Mouse (Mus musculus): ENCODE measurements around the gene Tbc1d2.
"Not testable (repeated sequence)": the region's sequence is repeated elsewhere in the genome, so short reads cannot be mapped to it uniquely, and the experiment has no call there.

Tbc1d2 gene

DNA sequence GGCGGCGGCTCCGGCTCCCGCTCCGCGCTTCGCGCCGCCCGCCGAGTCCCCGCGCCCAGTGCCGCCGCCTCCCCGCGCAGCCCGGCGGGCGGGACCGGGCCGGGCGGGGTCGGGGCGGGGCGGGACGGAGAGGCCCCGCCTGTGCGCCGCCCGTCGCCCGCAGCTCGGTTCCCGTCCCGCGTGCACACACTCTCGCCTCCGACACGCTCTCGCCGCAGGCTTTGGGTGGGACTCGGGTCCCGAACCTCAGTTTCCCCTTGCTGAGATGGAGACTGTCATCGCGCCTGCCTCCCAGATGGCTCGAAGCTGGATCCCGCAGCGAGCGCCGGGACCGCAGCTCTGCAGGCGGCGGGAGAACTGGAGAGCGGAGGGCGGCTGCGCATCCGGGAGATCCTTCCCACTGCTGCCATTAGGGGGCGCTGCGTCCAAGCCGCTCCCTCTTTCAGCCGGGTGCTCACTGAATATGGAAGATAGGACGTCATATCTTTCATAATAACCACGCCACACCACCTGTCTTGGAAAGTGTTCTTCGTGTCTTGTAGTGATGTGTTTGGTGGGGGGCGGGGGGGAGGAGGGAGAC, 48.1 kb downstream of the Tbc1d2 start, which contains the start of gene Coro2a:
Coro2a (minus strand) TSS at position 359 of the 580 bp plus-strand sequence.
- peak; percentile 81 for DNase-seq (ENCODE audit: extremely low spot score)

DNA sequence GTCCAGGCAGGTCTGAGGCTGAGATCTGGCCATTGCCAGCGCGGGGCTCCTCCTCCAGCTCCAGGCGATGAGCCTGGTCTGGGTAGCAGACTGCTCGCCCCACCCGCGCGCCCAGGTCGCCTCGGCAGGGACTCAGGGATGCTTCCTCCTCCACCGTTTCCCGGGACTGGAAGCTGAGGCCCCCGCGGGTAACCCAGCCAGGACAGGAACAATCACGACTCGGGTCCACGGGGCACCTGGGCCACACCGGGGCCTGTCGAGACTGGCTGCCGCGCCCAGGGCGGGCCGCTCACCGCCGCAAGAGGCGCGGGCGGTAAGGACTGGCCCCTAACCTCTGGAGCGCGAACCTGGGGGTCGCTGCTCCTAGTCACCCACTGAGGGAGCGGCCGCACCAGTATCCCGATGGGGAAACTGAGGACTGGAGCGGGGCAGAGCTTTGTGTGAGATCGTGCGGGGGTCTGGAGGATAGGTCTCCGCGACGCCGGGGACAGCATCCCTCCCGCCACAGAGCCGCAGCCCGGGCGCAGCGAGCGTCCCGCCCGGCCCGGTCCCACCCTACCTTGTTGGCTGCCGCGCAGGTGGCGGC, 48.7 kb downstream of the Tbc1d2 start:
- DNase-seq (ENCODE audit: extremely low spot score) = peak; percentile 37

DNA sequence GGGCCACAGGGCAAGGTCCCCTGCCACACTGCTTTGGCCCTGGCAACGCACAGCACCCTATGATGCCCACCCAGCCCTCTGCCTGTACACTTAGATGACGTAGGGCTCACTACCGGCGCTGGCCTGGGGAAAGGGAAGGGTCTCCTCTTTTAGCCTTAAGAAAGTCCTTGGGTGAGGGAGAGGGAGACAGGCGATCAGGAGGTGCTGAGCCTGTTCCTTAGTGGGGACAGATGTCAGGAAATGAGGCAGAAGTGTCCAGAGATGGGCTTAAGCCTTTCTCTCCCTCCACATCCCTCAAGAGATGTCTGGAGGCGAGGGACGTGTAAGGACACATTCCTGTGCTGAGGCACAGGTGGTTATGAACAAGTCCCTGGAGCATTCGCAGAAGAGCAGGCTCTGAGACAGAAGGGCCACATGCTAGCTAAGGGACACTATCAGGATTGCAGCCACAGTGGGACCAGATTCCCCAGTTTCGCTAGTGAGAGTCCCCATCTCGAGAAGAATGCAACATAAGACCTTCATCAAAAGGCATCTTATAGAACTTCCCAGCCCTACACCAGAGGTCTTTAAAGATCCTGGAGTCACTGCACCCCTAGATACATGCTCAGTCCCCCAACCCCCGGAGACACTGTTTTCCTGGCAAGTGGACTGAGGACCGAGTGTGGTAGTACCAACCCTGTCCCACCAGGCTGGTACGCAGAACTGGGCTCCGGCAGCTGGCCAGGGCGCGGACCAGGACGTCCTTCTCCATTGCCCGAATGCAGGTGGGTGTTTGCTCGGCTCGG, 49.3 kb downstream of the Tbc1d2 start:
- no peak for DNase-seq (ENCODE audit: extremely low spot score)

DNA sequence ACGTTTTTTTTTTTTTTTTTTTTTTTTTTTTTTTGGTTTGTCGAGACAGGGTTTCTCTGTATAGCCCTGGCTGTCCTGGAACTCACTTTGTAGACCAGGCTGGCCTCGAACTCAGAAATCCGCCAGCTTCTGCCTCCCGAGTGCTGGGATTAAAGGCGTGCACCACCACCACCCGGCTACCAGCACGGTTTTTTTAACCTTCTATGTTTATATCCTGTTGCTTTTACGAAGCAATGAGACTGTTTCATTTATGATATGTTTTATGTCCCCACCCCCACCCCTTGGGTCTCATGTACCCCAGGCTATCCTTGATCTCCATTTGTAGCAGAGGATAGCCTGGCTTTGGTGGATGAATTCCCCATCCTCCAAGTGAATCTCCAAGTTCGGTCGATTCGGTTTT, 50.4 kb downstream of the Tbc1d2 start:
- DNase-seq (ENCODE audit: extremely low spot score) = not testable (repeated sequence)

DNA sequence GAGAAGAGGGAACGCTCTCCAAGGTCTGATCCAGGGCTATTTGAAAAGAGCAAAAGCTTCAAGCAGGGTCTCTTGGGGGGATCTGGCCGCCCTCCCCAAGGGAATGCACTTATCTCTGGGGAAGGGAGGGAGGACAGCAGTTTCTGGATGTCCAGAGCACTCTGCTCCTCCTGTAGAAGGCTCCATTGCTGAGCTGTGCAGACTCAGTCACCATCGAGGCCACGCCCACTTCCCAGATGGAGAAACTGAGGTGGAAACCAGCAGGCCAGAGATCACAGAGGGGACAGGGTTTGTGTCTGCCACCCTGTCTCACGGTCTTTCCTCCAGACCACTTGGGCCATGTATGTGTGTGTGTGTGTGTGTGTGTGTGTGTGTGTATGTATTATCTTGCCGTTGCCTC, 51.0 kb downstream of the Tbc1d2 start:
- no peak for DNase-seq (ENCODE audit: extremely low spot score)

DNA sequence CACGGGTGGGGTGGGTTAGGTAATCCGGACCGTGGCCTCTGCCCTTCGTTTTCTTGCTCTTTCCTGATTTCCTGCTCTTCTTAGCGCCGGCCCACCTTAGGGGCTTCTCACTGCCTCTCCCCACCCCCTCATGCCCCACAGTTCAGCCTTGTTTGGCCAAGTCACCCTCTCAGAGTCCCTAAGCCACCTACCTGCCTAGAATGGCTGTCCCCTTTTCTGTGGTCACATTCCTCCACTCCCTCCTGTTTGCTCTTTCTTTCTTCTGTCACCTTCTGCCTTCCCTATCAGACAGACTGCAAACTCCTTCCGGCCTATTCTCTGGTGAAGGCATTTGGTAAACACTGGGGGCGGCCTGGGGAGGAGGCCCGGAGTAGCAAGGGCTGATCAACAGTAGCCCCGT, 51.9 kb downstream of the Tbc1d2 start:
- DNase-seq (ENCODE audit: extremely low spot score) = no peak

DNA sequence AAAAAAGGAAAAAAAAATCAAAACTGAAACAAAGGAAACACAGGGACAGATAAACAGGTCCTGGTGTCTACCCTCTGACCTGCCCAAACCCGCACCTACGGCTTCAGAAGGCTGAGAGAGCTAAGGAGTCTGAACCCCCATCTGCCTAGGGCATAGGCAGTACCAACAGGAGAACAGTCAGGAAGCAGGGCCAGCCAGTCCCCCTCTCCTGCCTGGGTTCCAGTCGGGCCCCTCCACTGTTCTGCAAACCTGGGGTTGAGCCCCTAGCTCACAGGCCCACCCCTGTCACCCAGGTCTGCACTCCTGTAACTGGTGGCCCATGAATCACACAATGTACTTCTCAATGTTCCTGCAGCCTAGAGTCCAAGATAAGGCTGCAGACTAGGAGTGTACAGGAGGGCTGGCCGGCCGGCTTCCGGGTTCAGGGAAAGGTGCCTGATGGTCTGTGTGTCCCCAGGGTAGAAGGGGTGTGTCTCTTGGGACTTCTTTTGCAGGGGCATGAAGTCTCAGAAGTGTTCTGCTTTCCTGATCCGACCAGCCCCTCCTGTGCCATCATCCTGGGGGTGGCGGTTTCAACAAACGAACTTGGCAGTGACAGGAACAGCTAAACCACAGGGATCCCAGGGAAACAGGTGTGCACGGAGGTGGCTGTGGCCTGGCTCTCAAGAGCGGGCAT, 52.6 kb downstream of the Tbc1d2 start:
- DNase-seq (ENCODE audit: extremely low spot score) = no peak

DNA sequence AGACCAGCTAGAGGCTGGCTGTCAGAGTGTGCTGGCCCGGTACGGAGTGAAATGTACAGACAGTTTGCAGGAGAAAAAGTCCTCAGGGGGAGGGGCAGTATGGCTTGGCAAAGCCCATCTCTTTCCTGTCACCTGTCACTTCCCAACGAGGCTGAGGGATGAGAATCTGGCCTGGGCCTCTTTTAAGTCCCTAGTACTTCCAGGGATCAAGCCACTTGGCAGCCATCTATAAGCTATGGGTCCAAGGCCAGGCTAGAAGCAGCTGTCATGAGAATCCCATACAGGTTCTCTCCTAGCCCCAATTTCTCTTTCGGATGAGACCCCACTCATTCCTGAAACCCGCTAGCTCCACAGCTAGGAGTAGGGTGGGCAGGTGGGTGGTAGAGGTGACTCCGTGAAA, 53.6 kb downstream of the Tbc1d2 start:
- DNase-seq (ENCODE audit: extremely low spot score) = no peak

DNA sequence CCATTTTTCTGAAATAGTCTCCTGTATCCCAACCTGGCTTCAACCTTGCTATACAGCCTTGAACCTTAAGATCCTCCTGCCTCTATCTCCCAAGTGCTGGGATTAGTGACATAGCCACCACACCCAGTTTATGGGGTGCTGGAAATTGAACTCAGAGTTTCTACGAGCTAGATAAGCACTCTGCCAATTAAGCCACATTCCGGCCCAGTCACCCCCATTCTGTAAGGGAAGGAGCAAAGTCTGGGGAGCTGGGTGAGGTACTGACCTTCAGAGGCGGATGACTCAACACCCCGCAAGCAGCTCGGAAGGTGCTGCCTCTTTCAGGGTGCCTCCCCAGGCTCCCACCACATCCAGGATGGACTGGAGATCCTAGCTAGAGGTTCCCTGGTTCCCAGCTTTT, 55.9 kb downstream of the Tbc1d2 start:
- no peak for DNase-seq (ENCODE audit: extremely low spot score)

DNA sequence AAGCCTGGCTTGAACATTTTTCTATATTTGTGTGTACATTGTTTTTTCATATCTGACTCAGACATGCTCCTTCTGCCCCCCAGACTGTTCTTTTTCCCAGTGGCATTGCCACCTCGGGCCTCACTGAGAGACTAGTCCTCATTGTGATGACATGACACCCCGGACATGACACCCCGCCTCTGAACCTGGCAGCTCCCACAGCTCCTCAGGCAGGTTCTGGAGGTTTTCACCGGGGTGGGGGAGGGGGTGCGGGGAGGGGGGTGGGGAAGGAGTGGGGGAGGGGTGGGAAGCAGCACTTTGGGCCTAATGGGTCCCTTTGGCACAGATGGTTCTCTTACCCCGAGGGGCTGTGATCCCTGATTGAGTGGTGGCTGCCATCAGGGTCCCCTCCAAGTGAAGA, 56.5 kb downstream of the Tbc1d2 start:
- no peak for DNase-seq (ENCODE audit: extremely low spot score)

DNA sequence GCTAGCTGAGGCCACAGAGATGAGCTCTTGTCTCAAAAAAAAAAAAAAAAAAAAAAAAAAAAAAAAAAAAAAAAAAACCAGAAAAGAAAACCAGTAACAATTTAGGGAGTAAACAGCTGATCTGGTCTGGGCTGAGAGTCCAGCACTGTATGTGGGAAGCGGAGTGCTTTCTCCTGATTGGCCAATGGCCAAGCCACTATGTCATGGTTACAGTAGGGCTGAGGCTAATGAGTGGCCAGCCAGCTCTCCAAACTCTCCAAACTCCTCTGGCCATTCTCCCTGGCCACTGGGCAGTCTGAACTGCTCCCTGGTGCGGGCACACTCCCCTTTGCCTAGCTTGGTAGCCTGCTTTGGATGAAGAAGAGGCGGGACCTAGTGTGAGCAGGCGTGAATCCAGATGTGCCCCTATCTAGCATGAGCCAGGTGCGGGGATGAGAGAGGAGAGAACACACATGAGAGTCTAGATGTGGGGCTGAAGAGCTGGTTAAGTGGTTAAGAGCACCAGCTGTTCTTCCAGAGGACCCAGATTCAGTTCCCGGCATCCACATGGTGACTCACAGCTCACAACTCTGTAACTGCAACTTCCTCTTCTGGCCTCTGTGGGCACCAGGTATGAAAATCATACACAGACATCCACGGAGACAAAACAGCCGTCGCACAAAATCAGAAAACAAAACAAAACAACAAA, 58.0 kb downstream of the Tbc1d2 start:
- DNase-seq (ENCODE audit: extremely low spot score) = no peak

DNA sequence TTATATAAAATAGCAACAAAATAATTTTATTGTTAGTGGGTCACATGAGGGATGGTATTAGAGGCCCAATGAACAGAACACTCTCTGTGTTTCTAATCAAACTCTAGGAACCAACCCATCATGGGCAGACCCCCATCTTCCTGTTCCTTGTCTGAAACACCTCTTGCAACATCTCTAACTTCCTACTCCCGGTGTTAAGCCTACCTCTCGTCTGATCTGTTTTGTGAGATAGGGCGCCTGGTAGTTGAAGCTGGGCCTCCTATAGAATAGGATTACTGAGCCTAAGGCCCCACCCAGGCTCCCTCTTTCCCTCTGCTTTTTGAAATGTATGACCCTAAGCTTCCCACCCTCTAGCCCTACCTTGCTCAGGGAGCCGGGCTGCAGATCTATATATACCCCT, 59.2 kb downstream of the Tbc1d2 start:
- DNase-seq (ENCODE audit: extremely low spot score) = no peak

DNA sequence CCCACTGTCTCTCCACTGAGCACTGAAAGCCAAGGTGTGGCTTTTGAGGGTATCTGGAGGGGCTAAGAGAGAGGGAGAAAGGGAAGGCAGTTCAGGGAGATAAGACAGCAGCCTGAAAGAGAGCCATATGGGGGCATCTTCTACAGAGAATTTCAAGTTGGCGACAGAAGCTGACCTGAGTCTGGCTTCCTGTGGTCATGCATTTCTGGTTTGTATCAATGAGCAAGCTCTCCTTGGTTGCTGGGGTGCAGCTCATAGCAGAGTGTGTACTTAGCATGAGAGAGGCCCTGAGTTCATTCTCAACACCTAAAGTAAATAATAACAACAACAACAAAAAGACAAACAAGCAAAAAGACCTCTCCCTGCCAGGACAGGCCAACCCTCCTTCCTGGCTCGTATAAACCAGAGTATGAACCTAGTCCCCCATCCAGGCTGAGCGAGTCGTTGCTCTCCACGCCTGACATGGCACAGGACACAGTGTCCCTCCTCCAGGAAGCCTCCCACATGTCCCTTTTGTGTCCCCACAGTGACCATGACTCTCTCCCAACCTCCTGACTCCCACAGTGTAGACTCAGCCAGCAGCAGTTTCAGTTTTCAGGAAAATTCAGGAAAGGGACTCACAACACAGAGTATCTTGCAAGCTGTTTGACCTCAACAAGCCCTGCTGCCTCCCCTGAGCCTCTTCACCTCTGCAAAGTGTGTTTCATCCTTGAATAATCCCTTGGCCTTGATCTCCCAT, 59.9 kb downstream of the Tbc1d2 start:
- DNase-seq (ENCODE audit: extremely low spot score) = no peak

DNA sequence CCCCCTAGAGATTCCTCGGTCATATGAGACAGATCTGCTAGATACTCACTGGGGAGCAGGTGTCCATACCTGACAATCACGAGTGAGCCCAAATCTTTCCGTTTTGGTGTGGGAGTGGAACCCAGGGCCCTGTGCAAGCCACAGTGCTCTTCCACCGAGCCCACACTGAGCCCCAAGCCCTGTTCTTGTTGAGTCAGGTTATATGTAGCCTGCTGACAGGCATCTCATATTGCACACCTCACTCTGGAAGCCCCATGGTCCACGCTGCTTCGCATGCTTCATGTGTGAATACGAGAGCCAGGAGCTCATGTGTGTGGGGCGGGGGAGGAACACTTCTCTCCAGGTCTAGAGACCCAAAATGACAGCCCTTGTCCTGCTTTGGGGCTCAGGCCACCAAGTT, 60.9 kb downstream of the Tbc1d2 start:
- DNase-seq (ENCODE audit: extremely low spot score) = no peak

DNA sequence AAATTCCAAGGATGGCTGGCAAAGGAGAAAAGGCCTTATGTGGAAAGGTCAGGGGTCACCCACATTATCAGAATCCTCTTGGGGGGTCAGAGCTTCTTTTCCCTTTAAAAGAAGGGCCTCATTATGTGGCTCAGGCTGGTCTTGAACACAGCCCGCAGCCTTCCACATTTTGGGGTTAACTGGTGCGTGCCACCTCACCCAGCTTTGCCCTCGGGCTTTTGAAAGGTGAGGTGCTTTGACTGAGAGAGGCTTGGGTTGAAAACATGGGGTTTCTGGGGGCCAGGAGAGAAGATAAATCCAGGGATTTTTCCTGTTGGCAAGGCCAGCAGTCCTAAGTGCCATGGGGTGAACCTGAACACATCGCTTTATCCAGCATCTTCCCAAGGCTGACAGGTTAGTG, 63.5 kb downstream of the Tbc1d2 start:
- DNase-seq (ENCODE audit: extremely low spot score) = no peak

DNA sequence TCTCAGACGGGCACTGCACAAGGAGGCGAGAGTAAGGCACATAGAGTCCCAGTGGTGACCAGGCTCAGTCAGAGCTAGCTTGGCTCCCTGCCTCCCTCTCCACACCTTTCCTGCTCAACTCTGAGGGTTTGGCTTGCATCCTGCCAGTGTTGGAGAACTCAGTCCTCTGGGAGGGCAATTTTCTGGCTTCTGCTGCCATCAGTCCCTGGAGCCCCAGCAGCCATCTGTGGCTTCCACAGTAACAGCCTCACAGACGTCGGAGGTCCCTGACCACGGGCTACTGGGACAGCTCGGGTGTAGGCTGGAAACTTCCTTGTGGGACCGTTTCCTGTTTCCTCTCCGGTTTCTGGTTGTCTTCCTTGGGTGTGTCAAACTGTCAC, 64.2 kb downstream of the Tbc1d2 start:
- no peak for DNase-seq (ENCODE audit: extremely low spot score)

DNA sequence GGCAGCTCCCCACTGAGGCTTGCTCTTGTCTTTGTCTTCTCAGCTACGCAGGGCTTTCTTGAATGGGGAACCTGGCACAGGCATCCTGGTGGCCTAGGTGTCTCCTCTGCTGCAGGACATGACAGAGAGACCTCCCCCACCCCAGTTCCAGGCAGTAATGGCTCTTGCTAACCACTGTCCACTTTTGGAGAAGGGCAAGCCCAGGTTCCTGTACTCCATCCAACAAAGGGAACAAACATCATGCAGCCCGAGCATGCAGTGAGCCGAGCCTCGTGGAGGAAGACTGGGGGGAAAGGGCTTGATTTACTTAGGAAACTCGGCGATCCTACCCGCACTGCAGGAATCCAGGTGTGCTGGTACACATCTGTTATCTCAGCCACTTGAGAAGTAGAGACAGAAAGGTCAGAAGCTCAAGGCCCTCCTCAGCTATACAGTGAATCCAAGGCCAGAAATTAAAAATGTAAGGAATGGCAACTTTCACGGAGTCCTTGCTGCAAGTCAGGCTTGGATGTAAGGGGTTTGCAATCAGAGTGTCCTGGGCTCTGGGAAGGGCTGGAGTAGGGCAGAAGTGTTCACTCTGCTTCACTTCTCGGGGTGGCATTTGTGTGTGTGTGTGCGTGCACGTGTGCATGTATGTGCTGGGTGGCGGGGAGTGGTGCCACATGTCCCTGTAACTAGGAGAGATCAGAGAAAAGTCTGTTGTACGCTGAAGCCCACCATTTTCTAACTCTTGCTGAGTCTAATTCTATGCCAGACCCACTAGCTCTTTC, 64.8 kb downstream of the Tbc1d2 start:
- no peak for DNase-seq (ENCODE audit: extremely low spot score)

DNA sequence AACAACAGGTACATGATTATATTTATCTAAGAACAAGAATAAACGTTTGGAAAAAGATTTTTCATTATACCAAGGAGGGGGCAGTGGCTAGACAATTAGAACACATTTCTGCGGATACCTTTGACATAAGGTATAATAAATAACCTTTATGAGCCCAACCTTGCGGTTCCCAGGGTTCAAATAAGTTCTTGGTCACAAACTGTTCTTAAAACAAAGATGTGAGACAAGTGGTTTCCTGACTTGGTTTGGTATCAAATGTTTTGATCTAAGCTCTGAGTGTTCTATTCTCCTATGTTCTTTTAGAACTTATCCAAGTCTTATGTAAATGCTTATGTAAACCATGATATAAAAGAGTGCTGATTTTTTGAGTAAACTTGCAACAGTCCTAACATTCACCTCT, 65.5 kb downstream of the Tbc1d2 start:
- not testable (repeated sequence) for DNase-seq (ENCODE audit: extremely low spot score)

DNA sequence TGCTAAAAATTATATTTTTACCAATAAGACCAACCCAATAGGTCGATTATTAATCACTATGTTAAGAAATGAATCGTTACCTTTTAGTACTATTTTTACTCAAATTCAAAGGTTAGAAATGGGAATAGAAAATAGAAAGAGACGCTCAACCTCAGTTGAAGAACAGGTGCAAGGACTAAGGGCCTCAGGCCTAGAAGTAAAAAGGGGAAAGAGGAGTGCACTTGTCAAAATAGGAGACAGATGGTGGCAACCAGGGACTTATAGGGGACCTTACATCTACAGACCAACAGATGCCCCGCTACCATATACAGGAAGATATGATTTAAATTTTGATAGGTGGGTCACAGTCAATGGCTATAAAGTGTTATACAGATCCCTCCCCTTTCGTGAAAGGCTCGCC, 65.9 kb downstream of the Tbc1d2 start:
- DNase-seq (ENCODE audit: extremely low spot score) = not testable (repeated sequence)

DNA sequence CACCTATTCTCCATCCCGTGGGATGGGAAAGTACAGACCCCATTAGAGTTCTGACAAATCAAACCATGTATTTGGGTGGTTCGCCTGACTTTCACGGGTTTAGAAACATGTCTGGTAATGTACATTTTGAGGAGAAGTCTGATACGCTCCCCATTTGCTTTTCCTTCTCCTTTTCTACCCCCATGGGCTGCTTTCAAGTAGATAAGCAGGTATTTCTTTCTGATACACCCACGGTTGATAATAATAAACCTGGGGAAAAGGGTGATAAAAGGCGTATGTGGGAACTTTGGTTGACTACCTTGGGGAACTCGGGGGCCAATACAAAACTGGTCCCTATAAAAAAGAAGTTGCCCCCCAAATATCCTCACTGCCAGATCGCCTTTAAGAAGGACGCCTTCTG, 68.0 kb downstream of the Tbc1d2 start:
- not testable (repeated sequence) for DNase-seq (ENCODE audit: extremely low spot score)

DNA sequence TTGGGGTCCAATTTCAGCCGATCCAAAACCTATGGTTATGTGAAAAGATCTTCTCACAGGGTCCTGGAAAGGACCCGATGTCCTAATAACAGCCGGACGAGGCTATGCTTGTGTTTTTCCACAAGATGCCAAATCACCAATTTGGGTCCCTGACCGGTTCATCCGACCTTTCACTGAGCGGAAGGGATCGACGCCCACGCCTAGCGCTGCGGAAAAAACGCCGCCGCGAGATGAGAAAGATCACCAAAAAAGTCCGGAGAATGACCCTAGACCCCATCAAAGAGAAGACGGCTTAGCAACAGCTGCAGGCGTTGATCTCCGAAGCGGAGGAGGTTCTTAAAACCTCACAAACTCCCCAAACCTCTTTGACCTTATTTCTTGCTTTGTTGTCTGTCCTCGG, 68.4 kb downstream of the Tbc1d2 start:
- not testable (repeated sequence) for DNase-seq (ENCODE audit: extremely low spot score)

Data from embryo, embryonic 9.5 days (tissue).